Mouse (Mus musculus) neural tube, embryonic 12.5 days (tissue): Measurements from ENCODE around the gene Rplp2. TPM values are rescaled to one million over a fixed set of nuclear protein-coding genes. Genes with fewer than 3 reads are reported as not detected.
"Not testable (repeated sequence)": the region's sequence is repeated elsewhere in the genome, so short reads cannot be mapped to it uniquely, and the experiment has no call there.

ENCODE experiments used
- ATAC-seq: fragments of 200-750 bp; cut with Nextera tagmentation; 2 replicates; pipeline ENCODE4 v1.8.0; 2017; ENCODE audit warnings: low read depth, mild to moderate bottlenecking, moderate TSS enrichment, moderate library complexity; ENCODE audit not compliant: low FRiP score
- H3K27ac ChIP-seq: fragments of 300-500 bp; sonication (generic); 2 replicates; pipeline ENCODE4 v1.5.1; 2016
- H3K27me3 ChIP-seq: fragments of 300-500 bp; sonication (generic); replicated peaks from 2 replicates; pipeline ENCODE4 v1.6.1; 2016; ENCODE audit warnings: mild to moderate bottlenecking
- H3K36me3 ChIP-seq: fragments of 300-500 bp; sonication (generic); 2 replicates; pipeline ENCODE4 v1.6.1; 2016; ENCODE audit warnings: mild to moderate bottlenecking
- H3K4me1 ChIP-seq: fragments of 300-500 bp; sonication (generic); 2 replicates; pipeline ENCODE4 v1.6.1; 2016
- H3K4me2 ChIP-seq: fragments of 300-500 bp; sonication (generic); replicated peaks from 2 replicates; pipeline ENCODE4 v1.6.1; 2016; ENCODE audit warnings: mild to moderate bottlenecking
- H3K4me3 ChIP-seq: fragments of 300-500 bp; sonication (generic); 2 replicates; pipeline ENCODE4 v1.5.1; 2016
- H3K9ac ChIP-seq: fragments of 300-500 bp; sonication (generic); 2 replicates; pipeline ENCODE4 v1.6.1; 2016; ENCODE audit warnings: mild to moderate bottlenecking
- H3K9me3 ChIP-seq: fragments of 300-500 bp; sonication (generic); 2 replicates; pipeline ENCODE4 v1.6.1; 2016; ENCODE audit warnings: mild to moderate bottlenecking
- WGBS: fragments of 180-500 bp; shearing (Covaris S2); methylation state at CpG from one replicate; pipeline ENCODE4 v1.1.7; 2016; 5-methylcytosine and 5-hydroxymethylcytosine counted together
- polyA plus RNA-seq: library from polyadenylated mRNA; unstranded; fragments of >200 nt; fragmentation: Nextera tagmentation; extraction: Ambion mirVana; gene quantifications from 2 replicates; pipeline ENCODE4 v1.2.1, GENCODE M21; 2016

Rplp2 gene
- polyA plus RNA-seq, result 803 and 881 TPM in 2 replicates

GRCm38 (mm10) chr7:141447110-141447991, at the start of gene Rplp2:
TSS of gene Rplp2 (plus strand) at chr7:141447370.
- peak within 1 kb of the TSS; percentile 78 for H3K4me2 ChIP-seq
- H3K36me3 ChIP-seq, result peaks cover 37% of the 10 kb centered on the region
- peak; percentile 89 for ATAC-seq
- no peaks in the 10 kb centered on the region for H3K9me3 ChIP-seq
- H3K4me3 ChIP-seq, result peak within 1 kb of the TSS; percentile 90
- H3K4me1 ChIP-seq, result peaks cover 28% of the 10 kb centered on the region
- no peaks in the 10 kb centered on the region for H3K27me3 ChIP-seq
- H3K9ac ChIP-seq, result peak within 1 kb of the TSS; percentile 89
- peak within 1 kb of the TSS; percentile 42; the same call in 1 of the 2 replicates for H3K27ac ChIP-seq
- WGBS, result under 1% methylated on average over 62 of the region's 63 CpGs

- H3K4me3 ChIP-seq, result no peak overlapping the region
- no peak overlapping the region for H3K27ac ChIP-seq
- H3K4me2 ChIP-seq, result no peak overlapping the region
- no peaks in the 10 kb centered on the region for H3K4me1 ChIP-seq
- 44% methylated on average over 5 of the region's 5 CpGs for WGBS
- H3K9ac ChIP-seq, result no peak overlapping the region
- no peaks in the 10 kb centered on the region for H3K27me3 ChIP-seq
- H3K36me3 ChIP-seq, result peaks cover 55% of the 10 kb centered on the region
- H3K9me3 ChIP-seq, result no peaks in the 10 kb centered on the region
- ATAC-seq, result peak; percentile 50; the same call in 1 of the 2 replicates
These were observed 43.9 kb upstream of the Rplp2 start for GRCm38 (mm10) chr7:141403305-141403704.

GRCm38 (mm10) chr7:141405466-141405865, 41.7 kb upstream of the Rplp2 start:
- WGBS, result 87% methylated on average over 4 of the region's 4 CpGs
- no peak for ATAC-seq

GRCm38 (mm10) chr7:141407670-141408069, 39.5 kb upstream of the Rplp2 start:
- H3K27ac ChIP-seq, H3K4me3 ChIP-seq, H3K9me3 ChIP-seq, H3K27me3 ChIP-seq, H3K9ac ChIP-seq, H3K4me2 ChIP-seq, H3K4me1 ChIP-seq, ATAC-seq: not testable (repeated sequence)
- H3K36me3 ChIP-seq, result peaks cover 40% of the 10 kb centered on the region
- WGBS, result 91% methylated on average over 7 of the region's 7 CpGs

More at GRCm38 (mm10) chr7:141405466-141405865, 41.7 kb upstream of the Rplp2 start:
- Histone ChIP-seq H3K4me2 (no peak overlapping the region), H3K4me1 (no peaks in the 10 kb centered on the region), H3K9ac (no peak overlapping the region), H3K27ac (no peak overlapping the region), H3K36me3 (peaks cover 54% of the 10 kb centered on the region), H3K9me3 (no peaks in the 10 kb centered on the region), H3K27me3 (no peaks in the 10 kb centered on the region), H3K4me3 (no peak overlapping the region)

GRCm38 (mm10) chr7:141408833-141409232, 38.3 kb upstream of the Rplp2 start:
- no peaks in the 10 kb centered on the region for H3K27me3 ChIP-seq
- peak; percentile 41; the same call in 1 of the 2 replicates for ATAC-seq
- no peak overlapping the region for H3K27ac ChIP-seq
- H3K9me3 ChIP-seq, result no peaks in the 10 kb centered on the region
- H3K9ac ChIP-seq, result no peak overlapping the region
- peaks cover 30% of the 10 kb centered on the region for H3K36me3 ChIP-seq
- H3K4me3 ChIP-seq, result no peak overlapping the region
- whole genome bisulfite sequencing, result 16% methylated on average over 11 of the region's 11 CpGs
- no peak overlapping the region for H3K4me2 ChIP-seq
- H3K4me1 ChIP-seq, result peaks cover 7% of the 10 kb centered on the region

GRCm38 (mm10) chr7:141410631-141411030, 36.5 kb upstream of the Rplp2 start:
- Histone ChIP-seq H3K4me3 (no peak overlapping the region), H3K36me3 (peaks cover 30% of the 10 kb centered on the region), H3K9ac (no peak overlapping the region), H3K27me3 (no peaks in the 10 kb centered on the region), H3K4me1 (peaks cover 13% of the 10 kb centered on the region), H3K27ac (no peak overlapping the region), H3K4me2 (no peak overlapping the region), H3K9me3 (no peaks in the 10 kb centered on the region)
- WGBS, result 91% methylated on average over 8 of the region's 8 CpGs
- ATAC-seq, result no peak

- Histone ChIP-seq H3K36me3 (peaks cover 30% of the 10 kb centered on the region), H3K4me1 (peaks cover 13% of the 10 kb centered on the region), H3K4me3 (no peak overlapping the region), H3K9ac (peak overlapping the region; percentile 22), H3K9me3 (no peaks in the 10 kb centered on the region), H3K27me3 (no peaks in the 10 kb centered on the region), H3K4me2 (no peak overlapping the region; the same call in 1 of the 2 replicates), H3K27ac (no peak overlapping the region)
- whole genome bisulfite sequencing, result 90% methylated on average over 1 of the region's 1 CpGs
- no peak for ATAC-seq
These were observed 35.5 kb upstream of the Rplp2 start for GRCm38 (mm10) chr7:141411667-141412066.

- H3K36me3 ChIP-seq, result peaks cover 27% of the 10 kb centered on the region
- no peaks in the 10 kb centered on the region for H3K27me3 ChIP-seq
- H3K4me3 ChIP-seq, result peak overlapping the region; percentile 65
- peak overlapping the region; percentile 84 for H3K9ac ChIP-seq
- H3K27ac ChIP-seq, result peak overlapping the region; percentile 75
- WGBS, result 4% methylated on average over 16 of the region's 16 CpGs
- peak overlapping the region; percentile 86 for H3K4me2 ChIP-seq
- no peaks in the 10 kb centered on the region for H3K9me3 ChIP-seq
- peak; percentile 29 for ATAC-seq
- H3K4me1 ChIP-seq, result peaks cover 13% of the 10 kb centered on the region
These were observed 33.8 kb upstream of the Rplp2 start for GRCm38 (mm10) chr7:141413331-141413730.

- under 1% methylated on average over 56 of the region's 56 CpGs for whole genome bisulfite sequencing
- peak; percentile 88 for ATAC-seq
- H3K9ac ChIP-seq, result peak within 1 kb of the TSS; percentile 84
These were observed 33.2 kb upstream of the Rplp2 start, which contains the start of gene Gatd1 for GRCm38 (mm10) chr7:141413809-141414584. TSS of gene Gatd1 (minus strand) at chr7:141414136.

GRCm38 (mm10) chr7:141416144-141416841, 30.9 kb upstream of the Rplp2 start:
- Histone ChIP-seq H3K27ac (no peak overlapping the region), H3K27me3 (no peaks in the 10 kb centered on the region), H3K36me3 (no peaks in the 10 kb centered on the region), H3K4me3 (no peak overlapping the region), H3K4me2 (no peak overlapping the region), H3K9me3 (no peaks in the 10 kb centered on the region), H3K4me1 (peaks cover 13% of the 10 kb centered on the region), H3K9ac (no peak overlapping the region)
- no peak for ATAC-seq
- 81% methylated on average over 6 of the region's 6 CpGs for WGBS

More at GRCm38 (mm10) chr7:141413809-141414584, 33.2 kb upstream of the Rplp2 start, which contains the start of gene Gatd1:
- no peaks in the 10 kb centered on the region for H3K27me3 ChIP-seq
- H3K4me2 ChIP-seq, result peak within 1 kb of the TSS; percentile 86
- peak within 1 kb of the TSS; percentile 65 for H3K4me3 ChIP-seq
- H3K4me1 ChIP-seq, result peaks cover 13% of the 10 kb centered on the region
- H3K9me3 ChIP-seq, result no peaks in the 10 kb centered on the region
- H3K27ac ChIP-seq, result peak within 1 kb of the TSS; percentile 75
- peaks cover 21% of the 10 kb centered on the region for H3K36me3 ChIP-seq

GRCm38 (mm10) chr7:141417731-141418681, 29.2 kb upstream of the Rplp2 start:
- ATAC-seq, result no peak
- no peak overlapping the region for H3K27ac ChIP-seq
- H3K9me3 ChIP-seq, result no peaks in the 10 kb centered on the region
- H3K4me1 ChIP-seq, result peaks cover 10% of the 10 kb centered on the region
- WGBS, result 71% methylated on average over 8 of the region's 8 CpGs
- no peak overlapping the region for H3K4me3 ChIP-seq
- no peak overlapping the region for H3K9ac ChIP-seq
- no peaks in the 10 kb centered on the region for H3K36me3 ChIP-seq
- no peak overlapping the region for H3K4me2 ChIP-seq
- no peaks in the 10 kb centered on the region for H3K27me3 ChIP-seq
